Mouse (Mus musculus): ENCODE measurements around the gene Il12a.

DNA sequence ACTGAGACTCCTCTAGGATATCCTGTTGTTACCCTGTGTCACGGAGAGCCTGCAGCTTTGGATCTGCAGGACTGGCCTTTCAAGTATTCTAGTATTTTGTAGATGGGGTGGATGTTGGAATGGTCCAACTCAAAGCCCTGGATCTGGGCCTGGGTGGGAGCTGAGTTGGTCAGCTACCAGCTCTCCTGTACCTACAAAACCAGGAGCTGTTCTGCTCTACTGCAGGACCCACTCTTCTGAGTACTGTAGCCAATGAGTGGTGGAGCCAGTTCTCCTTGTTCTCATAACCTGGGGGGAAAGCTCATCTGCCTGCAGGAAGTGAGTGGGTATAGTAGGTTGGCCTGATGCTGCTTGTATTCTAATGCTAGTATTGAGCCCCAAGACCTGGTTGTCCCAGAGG lies 20.0 kb downstream of the Il12a start:
- TF ChIP-seq CTCF (IDR thresholded peaks at IDR 0.05; ENCODE audit: insufficient read depth, low read depth, low read length) (no peak), POLR2A (IDR thresholded peaks at IDR 0.05; ENCODE audit: insufficient read depth, low read depth, low read length) (no peak)
